Mouse (Mus musculus) forebrain, embryonic 16.5 days (tissue): ENCODE data around the gene Mrps21. TPM values are rescaled to one million over a fixed set of nuclear protein-coding genes. Genes with fewer than 3 reads are reported as not detected.

Experiments used
- ATAC-seq: fragments of 200-750 bp; cut with Nextera tagmentation; 2 replicates; pipeline ENCODE4 v1.8.0; 2017; ENCODE audit warnings: mild to moderate bottlenecking, moderate library complexity
- H3K27ac ChIP-seq: fragments of 300-500 bp; sonication (generic); 2 replicates; pipeline ENCODE4 v1.5.1; 2014; ENCODE audit warnings: low read length, control low read depth
- H3K27me3 ChIP-seq: fragments of 300-500 bp; sonication (generic); replicated peaks from 2 replicates; pipeline ENCODE4 v1.6.1; 2014; ENCODE audit warnings: low read length; ENCODE audit not compliant: control insufficient read depth, insufficient read depth
- H3K36me3 ChIP-seq: fragments of 300-500 bp; sonication (generic); 2 replicates; pipeline ENCODE4 v1.6.1; 2014; ENCODE audit not compliant: control insufficient read depth, insufficient read depth
- H3K4me1 ChIP-seq: fragments of 300-500 bp; sonication (generic); replicated peaks from 2 replicates; pipeline ENCODE4 v1.6.1; 2014; ENCODE audit warnings: low read length; ENCODE audit not compliant: control insufficient read depth, insufficient read depth
- H3K4me2 ChIP-seq: fragments of 300-500 bp; sonication (generic); 2 replicates; pipeline ENCODE4 v1.6.1; 2014; ENCODE audit warnings: mild to moderate bottlenecking, low read length, control low read depth
- H3K4me3 ChIP-seq: fragments of 300-500 bp; sonication (generic); replicated peaks from 2 replicates; pipeline ENCODE4 v1.5.1; 2014; ENCODE audit warnings: mild to moderate bottlenecking, low read length, control low read depth
- H3K9ac ChIP-seq: fragments of 300-500 bp; sonication (generic); replicated peaks from 2 replicates; pipeline ENCODE4 v1.6.1; 2014; ENCODE audit warnings: low read depth, low read length, control low read depth
- H3K9me3 ChIP-seq: fragments of 300-500 bp; sonication (generic); 2 replicates; pipeline ENCODE4 v1.6.1; 2016; ENCODE audit warnings: low read length; ENCODE audit not compliant: control insufficient read depth
- WGBS: fragments of 180-500 bp; shearing (Covaris S2); extraction: QIAGEN DNeasy Blood & Tissue Kit; methylation state at CpG from one replicate; pipeline ENCODE4 v1.1.7; 2014; 5-methylcytosine and 5-hydroxymethylcytosine counted together
- polyA plus RNA-seq: library from polyadenylated mRNA; unstranded; fragments of >200 nt; fragmentation: Nextera tagmentation; extraction: Ambion mirVana; gene quantifications from 2 replicates; pipeline ENCODE4 v1.2.1, GENCODE M21; 2015

Mrps21 gene
- polyA plus RNA-seq, 1 experiment from 2014 or later: 243 TPM

DNA sequence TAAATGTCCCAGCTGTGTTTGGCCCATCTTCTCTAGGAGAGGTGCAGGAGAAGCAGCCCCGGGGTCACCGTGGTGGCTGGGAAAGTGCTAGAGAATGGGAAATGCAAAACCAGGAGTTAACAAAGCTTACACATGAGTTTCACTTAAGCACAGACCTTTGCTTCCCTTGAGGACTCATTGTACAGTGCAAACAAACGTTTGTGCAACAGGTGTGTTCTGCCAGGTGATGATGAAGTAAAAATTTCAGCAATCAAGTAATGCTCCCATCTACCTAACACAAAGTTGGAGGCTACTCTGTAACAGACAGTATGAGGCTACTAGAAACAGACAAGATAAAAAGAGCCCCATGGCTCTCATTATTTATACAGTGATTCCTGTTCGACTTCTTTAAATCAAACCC lies 7.7 kb upstream of the Mrps21 start:
- H3K27me3 ChIP-seq: 0 out of 2 replicates have a peak, but pooled peaks cover 3% of the 10 kb centered on the region
- H3K9me3 ChIP-seq: no peaks in the 10 kb centered on the region
- H3K36me3 ChIP-seq: no peaks in the 10 kb centered on the region
- H3K27ac ChIP-seq: no peak overlapping the region
- H3K4me1 ChIP-seq: peaks cover 10% of the 10 kb centered on the region
- ATAC-seq: no peak
- whole genome bisulfite sequencing: 89% methylated on average over 4 of the region's 4 CpGs
- no peak overlapping the region for H3K4me3 ChIP-seq
- no peak overlapping the region for H3K4me2 ChIP-seq
- no peak overlapping the region for H3K9ac ChIP-seq

DNA sequence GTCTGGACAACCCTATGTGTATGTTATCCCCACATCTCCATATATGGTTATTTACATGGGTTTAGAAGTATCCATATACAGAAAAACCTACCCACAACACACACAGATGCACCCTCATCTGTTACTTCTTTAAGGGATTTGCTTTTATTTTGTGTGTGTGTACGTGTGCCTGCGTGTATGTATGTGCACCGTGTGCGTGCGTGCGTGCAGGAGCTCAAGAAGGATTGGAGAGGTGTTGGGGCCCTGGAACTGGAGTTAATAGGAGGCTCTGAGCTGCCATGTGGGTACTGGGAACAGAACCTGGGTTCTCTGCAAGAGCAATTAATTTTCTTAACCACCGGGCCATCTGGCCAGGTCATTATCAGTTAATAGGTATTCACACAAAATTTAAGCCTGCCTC lies 729 bp upstream of the Mrps21 start:
- no peaks in the 10 kb centered on the region for H3K9me3 ChIP-seq
- 76% methylated on average over 7 of the region's 7 CpGs for WGBS
- no peaks in the 10 kb centered on the region for H3K27me3 ChIP-seq
- no peak for ATAC-seq
- H3K4me1 ChIP-seq: peaks cover 14% of the 10 kb centered on the region
- peak overlapping the region; percentile 33; the same call in 1 of the 2 replicates for H3K9ac ChIP-seq
- H3K36me3 ChIP-seq: no peaks in the 10 kb centered on the region; the same call in 1 of the 2 replicates
- peak overlapping the region; percentile 79 for H3K4me3 ChIP-seq
- no peak overlapping the region for H3K27ac ChIP-seq
- peak overlapping the region; percentile 77 for H3K4me2 ChIP-seq

DNA sequence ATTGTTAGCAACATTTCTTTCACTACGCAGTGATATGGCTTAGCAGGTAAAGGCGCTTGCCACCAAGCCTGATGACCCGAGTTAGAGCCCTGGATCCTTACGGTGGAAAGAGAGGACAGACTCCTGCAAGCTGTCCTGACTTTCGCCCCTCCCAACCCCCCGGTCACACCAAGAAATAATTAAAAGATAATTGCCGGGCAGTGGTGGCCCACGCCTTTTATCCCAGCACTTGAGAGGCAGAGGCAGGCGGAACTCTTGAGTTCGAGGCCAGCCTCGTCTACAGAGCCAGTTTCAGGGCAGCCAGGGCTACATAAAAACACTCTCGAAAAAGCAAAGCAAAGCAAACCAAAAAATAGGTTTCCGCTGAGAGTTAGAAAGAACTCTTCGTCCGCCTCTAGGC lies 343 bp downstream of the Mrps21 start:
- H3K36me3 ChIP-seq: no peaks in the 10 kb centered on the region; the same call in 1 of the 2 replicates
- peak overlapping the region; percentile 79 for H3K4me3 ChIP-seq
- peak overlapping the region; percentile 77 for H3K4me2 ChIP-seq
- H3K9ac ChIP-seq: peak overlapping the region; percentile 73
- peaks cover 14% of the 10 kb centered on the region for H3K4me1 ChIP-seq
- H3K9me3 ChIP-seq: no peaks in the 10 kb centered on the region
- ATAC-seq: peak; percentile 39
- H3K27me3 ChIP-seq: no peaks in the 10 kb centered on the region
- no peak overlapping the region; the same call in 1 of the 2 replicates for H3K27ac ChIP-seq
- WGBS: 7% methylated on average over 15 of the region's 15 CpGs

DNA sequence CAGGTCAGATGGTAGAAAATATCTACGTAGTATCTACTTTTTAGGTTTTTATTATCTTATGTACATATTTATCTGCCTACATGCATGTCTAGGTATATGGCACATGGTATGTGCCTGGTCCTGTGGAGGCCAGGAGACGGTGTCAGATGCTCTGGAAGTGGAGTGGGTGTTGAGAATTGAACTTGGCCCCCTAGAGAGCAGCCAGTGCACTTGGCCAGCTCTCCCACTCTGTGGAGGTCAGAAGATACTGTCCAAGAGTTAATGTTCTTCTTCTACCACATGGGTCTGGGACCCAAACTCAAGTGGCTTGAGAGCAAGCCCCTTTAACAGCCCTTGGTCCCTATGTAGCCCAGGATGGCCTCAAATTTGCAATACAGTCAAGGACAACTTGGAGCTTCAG lies 3.9 kb downstream of the Mrps21 start:
- Histone ChIP-seq H3K9ac (no peak overlapping the region), H3K27ac (no peak overlapping the region), H3K27me3 (no peaks in the 10 kb centered on the region), H3K4me1 (peaks cover 13% of the 10 kb centered on the region), H3K9me3 (no peaks in the 10 kb centered on the region), H3K4me2 (no peak overlapping the region), H3K36me3 (peaks cover 3% of the 10 kb centered on the region), H3K4me3 (no peak overlapping the region)
- WGBS: 95% methylated on average over 2 of the region's 2 CpGs
- ATAC-seq: no peak

DNA sequence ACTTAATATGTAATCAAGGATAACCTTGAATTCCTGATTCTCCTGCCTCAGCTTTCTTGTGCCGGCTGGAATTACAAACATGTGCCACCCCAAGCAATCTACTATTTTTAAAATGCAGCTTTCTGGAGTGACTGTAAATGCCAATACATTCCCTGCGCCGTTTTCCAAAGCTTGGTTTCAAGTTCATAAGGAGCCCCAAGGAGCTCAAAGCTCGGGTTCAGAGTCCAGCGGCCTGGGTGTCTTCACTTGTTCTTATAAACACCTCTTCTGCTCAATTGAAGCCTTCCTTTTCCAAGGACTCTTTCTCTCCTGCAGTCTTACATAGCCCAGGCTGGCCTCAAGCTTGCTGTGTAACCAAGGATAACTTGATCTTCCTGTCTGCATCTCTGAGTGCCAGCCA lies 5.2 kb downstream of the Mrps21 start:
- WGBS: 88% methylated on average over 5 of the region's 5 CpGs
- Histone ChIP-seq H3K4me3 (no peak overlapping the region), H3K36me3 (peaks cover 3% of the 10 kb centered on the region), H3K27me3 (no peaks in the 10 kb centered on the region), H3K4me1 (peaks cover 8% of the 10 kb centered on the region), H3K4me2 (no peak overlapping the region), H3K9ac (no peak overlapping the region), H3K27ac (no peak overlapping the region), H3K9me3 (no peaks in the 10 kb centered on the region)
- ATAC-seq: no peak

DNA sequence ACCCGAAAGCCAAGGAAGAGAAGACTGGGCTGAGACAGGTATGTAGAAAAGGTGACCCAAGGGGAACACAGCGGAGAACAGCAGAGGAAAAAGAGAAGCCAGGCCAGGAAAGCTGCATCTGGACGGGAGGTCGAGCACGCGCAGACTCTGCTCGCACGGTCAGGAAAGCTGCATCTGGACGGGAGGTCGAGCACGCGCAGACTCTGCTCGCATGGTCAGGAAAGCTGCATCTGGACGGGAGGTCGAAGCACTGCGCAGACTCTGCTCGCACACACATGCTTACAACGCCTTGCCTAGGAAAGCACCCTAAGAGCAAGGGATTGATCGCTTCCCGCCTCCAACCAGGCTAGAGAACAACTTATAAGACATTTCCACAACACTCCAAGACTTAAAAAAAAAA lies 5.7 kb downstream of the Mrps21 start:
- Histone ChIP-seq H3K36me3 (peaks cover 3% of the 10 kb centered on the region), H3K27ac (no peak overlapping the region), H3K9me3 (no peaks in the 10 kb centered on the region), H3K4me2 (no peak overlapping the region), H3K27me3 (no peaks in the 10 kb centered on the region), H3K9ac (no peak overlapping the region), H3K4me1 (peaks cover 4% of the 10 kb centered on the region), H3K4me3 (no peak overlapping the region)
- 96% methylated on average over 20 of the region's 20 CpGs for WGBS
- ATAC-seq: no peak

DNA sequence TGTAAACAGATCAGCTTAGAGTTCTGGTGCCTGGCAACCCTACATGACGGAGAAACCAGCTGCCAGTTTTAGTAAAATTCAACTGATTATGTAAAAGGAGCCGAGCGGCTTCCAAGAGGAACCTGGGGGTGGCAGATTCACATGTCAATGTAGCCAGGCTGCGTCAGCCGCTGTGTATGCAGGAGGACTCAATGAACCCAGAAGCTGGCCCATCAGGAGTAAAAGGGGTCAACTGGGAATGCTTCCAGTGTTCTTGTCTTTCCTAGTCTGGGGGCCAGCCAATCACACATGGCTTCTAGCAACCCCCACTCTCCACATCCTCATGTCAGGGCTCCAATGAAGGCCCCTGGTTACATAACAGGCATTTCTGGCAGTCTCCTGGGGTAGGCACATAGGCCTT lies 6.3 kb downstream of the Mrps21 start:
- ATAC-seq: no peak
- peaks cover 3% of the 10 kb centered on the region for H3K36me3 ChIP-seq

DNA sequence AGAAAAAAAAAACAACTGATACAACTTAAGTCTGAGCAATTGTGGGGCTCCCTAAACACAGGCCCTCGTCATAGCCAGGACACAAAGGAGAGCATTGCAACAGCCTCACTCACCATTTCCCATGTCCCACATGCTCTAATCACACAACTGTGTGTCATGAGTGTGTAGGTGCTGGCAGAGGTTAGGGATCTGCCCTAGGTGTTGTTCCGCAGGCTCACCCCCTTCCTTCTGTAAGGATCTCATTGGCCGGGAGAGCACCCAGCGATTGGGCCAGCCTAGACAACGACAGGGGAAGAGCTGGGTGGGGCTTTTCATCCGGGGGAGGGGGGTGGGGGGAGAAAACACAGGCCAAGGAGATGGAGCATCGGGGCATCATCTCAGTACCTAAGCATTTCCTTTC lies 7.7 kb downstream of the Mrps21 start:
- Histone ChIP-seq H3K36me3 (peaks cover 3% of the 10 kb centered on the region; the same call in 1 of the 2 replicates), H3K9ac (no peak overlapping the region), H3K4me1 (no peaks in the 10 kb centered on the region), H3K4me3 (no peak overlapping the region), H3K9me3 (no peaks in the 10 kb centered on the region), H3K27me3 (no peaks in the 10 kb centered on the region), H3K4me2 (no peak overlapping the region), H3K27ac (no peak overlapping the region)
- WGBS: 76% methylated on average over 7 of the region's 7 CpGs
- ATAC-seq: no peak

More for the DNA sequence above, 6.3 kb downstream of the Mrps21 start:
- Histone ChIP-seq H3K4me1 (no peaks in the 10 kb centered on the region), H3K4me2 (no peak overlapping the region), H3K27ac (no peak overlapping the region), H3K27me3 (no peaks in the 10 kb centered on the region), H3K9me3 (no peaks in the 10 kb centered on the region), H3K4me3 (no peak overlapping the region), H3K9ac (no peak overlapping the region)
- 90% methylated on average over 5 of the region's 5 CpGs for WGBS

DNA sequence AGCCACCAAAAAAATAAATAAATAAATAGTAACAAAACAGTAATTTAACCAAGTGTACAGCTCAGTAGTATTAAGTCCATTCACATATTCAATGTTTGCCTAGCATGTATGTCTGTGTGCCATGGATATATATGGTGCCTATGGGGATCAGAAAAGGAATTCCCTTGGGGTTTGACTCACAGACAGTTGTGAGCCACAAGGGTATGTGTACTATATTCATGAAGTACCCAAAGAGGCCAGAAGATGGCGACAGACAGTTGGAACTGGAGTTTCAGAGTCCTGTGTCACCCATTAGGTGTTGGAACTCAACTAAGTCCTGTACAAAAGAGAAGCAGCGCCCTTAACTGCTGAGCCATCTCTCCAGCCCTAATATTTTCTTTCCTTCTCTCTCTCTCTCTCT lies 9.5 kb downstream of the Mrps21 start:
- WGBS: 32% methylated on average over 2 of the region's 2 CpGs

DNA sequence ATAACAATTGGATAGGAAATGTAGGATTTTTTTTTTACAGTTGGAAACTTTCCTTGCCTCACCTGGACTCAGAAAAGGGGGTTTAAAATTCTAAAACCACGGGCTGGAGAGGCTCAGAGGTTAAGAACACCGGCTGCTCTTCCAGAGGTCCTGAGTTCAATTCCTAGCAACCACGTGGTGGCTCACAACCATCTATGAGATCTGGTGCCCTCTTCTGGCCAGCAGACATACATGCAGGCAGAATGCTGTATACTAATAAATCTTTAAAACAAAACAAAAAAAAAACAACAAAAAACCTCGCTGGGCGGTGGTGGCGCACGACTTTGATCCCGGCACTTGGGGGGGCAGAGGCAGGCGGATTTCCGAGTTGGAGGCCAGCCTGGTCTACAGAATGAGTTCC lies 10.1 kb downstream of the Mrps21 start:
- 82% methylated on average over 10 of the region's 10 CpGs for WGBS
- Histone ChIP-seq H3K27ac (no peak overlapping the region), H3K9ac (no peak overlapping the region), H3K4me1 (peaks cover 1% of the 10 kb centered on the region), H3K4me3 (no peak overlapping the region), H3K27me3 (no peaks in the 10 kb centered on the region), H3K36me3 (peaks cover 3% of the 10 kb centered on the region; the same call in 1 of the 2 replicates), H3K4me2 (no peak overlapping the region), H3K9me3 (no peaks in the 10 kb centered on the region)
- no peak for ATAC-seq

More for the DNA sequence above, 9.5 kb downstream of the Mrps21 start:
- Histone ChIP-seq H3K27ac (no peak overlapping the region), H3K36me3 (peaks cover 3% of the 10 kb centered on the region; the same call in 1 of the 2 replicates), H3K4me1 (no peaks in the 10 kb centered on the region), H3K4me2 (no peak overlapping the region), H3K4me3 (no peak overlapping the region), H3K9ac (no peak overlapping the region), H3K27me3 (no peaks in the 10 kb centered on the region), H3K9me3 (no peaks in the 10 kb centered on the region)
- peak; percentile 49 for ATAC-seq
